Mouse (Mus musculus) brain, embryonic 18.5 days (tissue): ENCODE results near the gene Arl6ip5.

Source experiments
- DNase-seq: peaks from one replicate; pipeline ENCODE4 v3.0.0-alpha.2; 2012; ENCODE audit warnings: low read depth, low spot score

The Arl6ip5 gene

DNA sequence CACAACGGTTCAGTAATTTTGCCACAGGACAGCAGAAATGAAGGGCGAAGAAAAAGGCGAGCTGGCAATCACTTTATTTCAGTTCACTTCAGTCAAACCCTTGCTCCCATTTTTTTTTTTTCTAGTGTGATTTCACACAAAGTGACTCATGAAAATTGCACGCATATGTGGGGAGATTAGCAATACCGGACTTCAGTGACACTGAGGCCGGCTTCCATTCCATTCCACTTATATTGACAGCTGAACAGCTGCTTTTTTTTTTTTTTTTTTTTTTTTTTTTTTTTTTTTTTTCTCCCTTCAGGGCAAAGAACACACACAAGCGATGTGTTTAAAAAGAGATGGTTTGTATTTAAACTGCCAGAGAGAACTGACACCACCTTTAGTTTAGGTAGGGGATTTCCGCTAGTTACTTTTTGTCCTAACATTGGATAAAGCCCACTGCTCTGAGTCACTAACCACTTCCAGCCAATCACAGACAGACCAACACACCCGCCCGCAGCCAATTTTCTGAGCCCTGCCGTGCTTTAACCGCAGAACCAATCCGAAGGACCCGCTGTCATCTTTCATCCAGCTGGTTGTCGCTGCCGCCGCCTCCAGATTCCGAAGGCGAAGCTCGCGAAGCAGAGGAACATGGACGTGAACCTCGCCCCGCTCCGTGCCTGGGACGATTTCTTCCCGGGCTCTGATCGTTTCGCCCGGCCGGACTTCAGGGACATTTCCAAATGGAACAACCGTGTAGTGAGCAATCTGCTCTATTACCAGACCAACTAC lies at the start of gene Arl6ip5:
Gene Arl6ip5, plus strand, starts transcription at position 499 of the 771 bp plus-strand sequence.
- DNase-seq, result peak; percentile 84

DNA sequence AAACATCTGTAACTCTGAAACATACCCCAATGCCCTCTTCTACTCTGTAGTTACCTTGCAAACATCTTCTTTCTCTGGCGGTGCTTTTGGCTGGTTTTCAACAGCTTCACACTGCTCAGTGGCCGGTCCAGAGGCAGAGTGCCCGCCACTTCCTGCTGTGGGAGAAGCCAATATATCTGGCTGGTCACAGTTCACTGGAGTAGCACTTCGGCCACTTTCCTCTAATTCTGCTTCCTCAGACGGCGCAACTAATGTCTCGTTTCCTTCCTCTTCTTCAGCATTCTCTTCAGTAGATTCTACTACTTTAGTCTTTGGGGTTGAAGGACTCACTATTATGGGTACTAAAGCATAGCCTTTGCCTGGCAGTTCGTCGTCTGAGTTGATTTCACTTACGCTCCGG lies 34.8 kb upstream of the Arl6ip5 start:
- no peak for DNase-seq

DNA sequence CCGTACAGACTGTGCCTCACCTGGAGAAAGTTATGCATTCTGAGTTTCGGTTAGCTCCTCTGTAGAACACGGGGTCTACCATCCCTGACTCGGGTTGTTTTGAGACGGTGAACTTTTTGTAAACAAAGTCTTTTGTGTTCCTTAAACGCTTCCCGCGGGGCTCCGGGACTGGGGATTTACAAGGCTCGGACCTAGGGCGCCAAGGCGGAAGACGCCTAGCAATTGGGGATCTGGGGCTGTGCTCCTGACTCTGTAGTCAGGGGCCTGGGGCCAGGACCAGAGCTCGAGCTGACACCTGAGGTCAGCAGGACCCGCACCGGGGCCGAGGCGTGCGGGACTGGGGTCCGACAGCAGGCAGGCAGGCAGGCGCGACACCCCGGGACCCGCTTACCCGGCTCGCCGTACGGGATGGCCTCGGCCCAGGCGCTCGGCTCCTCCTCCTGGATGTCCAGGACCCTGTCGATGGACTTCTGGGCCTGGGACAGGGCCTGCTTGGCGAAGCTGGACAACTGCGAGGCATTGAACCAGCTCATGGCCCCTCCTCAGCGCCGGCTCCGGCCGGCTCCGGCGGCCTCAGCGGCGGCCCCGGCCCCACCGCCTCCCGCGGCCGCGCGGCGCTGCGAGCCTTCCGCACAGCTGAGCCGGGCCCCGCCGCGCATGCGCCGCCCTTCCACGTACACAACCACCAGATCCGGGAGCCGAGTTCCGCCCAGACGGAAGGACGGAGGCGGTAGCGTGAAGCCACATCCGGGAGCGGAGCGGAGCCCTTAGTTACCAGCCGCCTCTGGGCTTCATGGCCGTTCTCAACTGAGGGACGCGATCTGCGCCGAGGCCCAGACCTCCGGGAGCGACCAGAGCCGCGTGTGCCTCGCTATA lies 31.8 kb upstream of the Arl6ip5 start, which contains the start of gene Tmf1:
Gene Tmf1, minus strand, starts transcription at position 632 of the 876 bp plus-strand sequence.
- peak; percentile 86 for DNase-seq

DNA sequence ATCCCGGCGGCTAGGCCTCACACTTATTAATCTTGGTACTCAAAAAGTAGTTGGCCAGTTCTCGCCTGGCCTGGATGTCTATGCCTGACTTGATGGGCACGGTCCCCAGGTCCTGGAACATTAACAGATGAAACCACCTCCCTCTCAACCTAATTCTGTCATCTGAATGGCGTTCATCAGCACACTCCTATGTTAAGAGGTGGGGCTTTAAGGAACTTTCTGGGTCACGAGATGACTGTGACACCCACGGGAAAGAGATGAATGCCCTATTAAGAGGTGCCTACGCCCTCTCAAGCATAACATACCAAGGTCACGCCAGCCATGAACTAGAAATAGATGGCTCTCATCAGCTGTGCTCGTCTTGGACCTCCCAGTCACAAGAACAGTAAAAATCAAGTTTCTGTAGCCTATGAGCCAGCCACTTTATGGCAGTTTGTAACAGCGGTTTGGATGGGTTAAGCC lies 31.1 kb upstream of the Arl6ip5 start:
- DNase-seq, result no peak

DNA sequence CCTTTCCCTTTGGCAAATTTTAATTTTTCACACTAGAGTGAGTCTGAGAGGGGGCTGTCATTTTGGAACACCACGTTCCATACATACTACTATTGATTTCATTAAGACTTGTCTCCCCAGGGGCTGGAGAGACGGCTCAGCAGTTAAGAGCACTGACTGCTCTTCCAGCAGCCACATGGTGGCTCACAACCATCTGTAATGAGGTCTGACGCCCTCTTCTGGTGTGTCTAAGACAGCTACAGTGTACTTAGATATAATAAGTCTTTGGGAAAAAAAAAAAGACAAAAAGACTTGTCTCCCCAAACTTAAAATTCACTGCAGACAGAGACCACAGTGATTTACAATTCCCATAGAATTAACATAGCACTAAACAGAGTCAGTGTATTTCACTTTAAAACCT lies 10.1 kb upstream of the Arl6ip5 start:
- no peak for DNase-seq

DNA sequence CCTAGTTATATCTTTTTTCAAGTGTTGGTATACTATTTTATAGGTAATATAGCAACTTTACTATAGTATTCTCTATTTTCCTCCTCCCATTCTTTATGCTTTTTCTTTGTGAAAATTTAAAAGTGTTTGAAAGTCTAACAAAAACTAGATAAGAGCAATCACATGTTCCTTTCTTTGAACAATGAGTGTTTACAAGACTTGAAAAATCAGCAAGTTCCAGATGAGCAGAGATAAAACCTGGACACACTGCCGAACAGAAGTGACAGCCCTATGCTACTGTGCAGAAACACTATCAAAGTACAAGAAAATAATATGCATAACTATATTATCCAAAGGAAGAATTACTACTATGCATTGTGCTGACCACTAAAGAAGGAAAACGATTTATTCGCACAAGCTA lies 8.0 kb upstream of the Arl6ip5 start:
- no peak for DNase-seq

DNA sequence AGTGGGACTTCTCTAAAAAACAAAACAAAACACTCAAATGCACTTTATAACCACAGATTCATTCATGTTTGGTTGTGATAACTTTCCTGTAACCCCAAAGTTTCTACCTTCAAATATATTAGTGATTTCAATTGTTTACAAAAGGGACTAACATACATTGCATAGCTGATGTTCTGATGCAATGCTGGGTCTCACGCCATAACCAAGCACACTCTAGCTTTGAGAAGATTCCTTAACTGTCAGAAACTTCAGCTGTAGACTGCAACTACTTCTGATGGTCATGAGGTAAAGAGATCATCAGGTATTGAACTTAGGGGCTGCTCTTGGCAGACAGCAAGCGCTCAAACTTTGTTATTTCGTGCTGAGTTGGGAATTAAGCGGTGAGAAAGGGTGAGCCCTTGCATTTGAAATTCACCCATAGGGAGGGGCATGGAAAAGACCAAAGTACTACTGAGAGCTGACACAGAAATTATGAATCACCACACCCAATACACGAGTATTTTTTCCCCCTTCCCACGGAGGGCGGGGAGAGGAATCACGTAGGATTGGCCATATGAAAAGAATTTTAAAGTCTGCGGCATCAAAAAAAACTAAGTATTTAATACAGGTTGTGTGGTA lies 6.1 kb upstream of the Arl6ip5 start:
- DNase-seq, result no peak

DNA sequence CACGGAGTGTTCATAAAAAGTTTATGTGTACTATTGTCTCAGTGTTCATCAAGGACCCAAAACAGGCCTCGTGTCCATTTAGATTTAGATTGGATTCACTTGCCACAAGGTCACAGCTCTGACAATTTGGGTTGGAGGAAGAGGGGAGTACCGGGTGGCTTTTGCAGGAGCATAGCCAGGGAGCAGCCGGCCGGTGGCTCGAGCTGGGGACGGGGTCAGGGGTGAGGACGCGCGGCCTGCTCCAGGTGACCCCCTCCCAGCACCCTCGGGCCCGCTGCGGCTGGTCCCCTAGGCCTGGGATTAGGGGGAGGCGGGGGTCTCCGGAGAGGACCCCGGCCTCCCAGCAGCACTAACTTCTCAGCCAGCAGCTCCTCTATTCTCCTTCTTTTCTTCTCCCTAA lies 5.5 kb upstream of the Arl6ip5 start:
- no peak for DNase-seq

GRCm38 (mm10) chr6:97205439-97205885 lies 5.0 kb upstream of the Arl6ip5 start, which contains the start of gene Uba3:
Gene Uba3, minus strand, starts transcription at chr6:97205647.
- peak; percentile 98 for DNase-seq

GRCm38 (mm10) chr6:97207085-97207484 lies 3.4 kb upstream of the Arl6ip5 start:
- DNase-seq, result no peak

- DNase-seq, result no peak
These were observed 2.1 kb upstream of the Arl6ip5 start for GRCm38 (mm10) chr6:97208406-97208805.

DNA sequence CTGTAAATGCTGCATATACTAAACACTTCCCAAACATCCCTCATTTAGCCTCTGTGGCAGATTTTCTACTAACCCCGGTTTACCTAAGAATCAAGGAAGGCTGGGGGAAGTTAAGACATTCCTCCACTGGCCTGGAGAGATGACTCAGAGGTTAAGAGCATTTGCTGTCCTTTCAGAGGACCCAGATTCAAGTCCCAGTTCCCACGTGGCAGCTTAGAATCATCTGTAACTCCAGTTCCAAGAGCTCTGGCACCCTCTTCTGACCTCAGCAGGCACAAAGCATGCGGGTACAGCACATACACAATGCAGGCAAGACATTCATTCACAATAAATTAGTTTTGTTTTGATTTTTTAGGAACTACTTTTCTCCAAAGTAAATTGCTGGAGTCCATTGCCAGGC lies 1.3 kb upstream of the Arl6ip5 start:
- DNase-seq, result no peak

GRCm38 (mm10) chr6:97209751-97210150 lies 738 bp upstream of the Arl6ip5 start:
- DNase-seq, result no peak

GRCm38 (mm10) chr6:97210962-97211601 lies 593 bp downstream of the Arl6ip5 start:
- no peak for DNase-seq

GRCm38 (mm10) chr6:97211981-97212380 lies 1.5 kb downstream of the Arl6ip5 start:
- DNase-seq, result no peak

DNA sequence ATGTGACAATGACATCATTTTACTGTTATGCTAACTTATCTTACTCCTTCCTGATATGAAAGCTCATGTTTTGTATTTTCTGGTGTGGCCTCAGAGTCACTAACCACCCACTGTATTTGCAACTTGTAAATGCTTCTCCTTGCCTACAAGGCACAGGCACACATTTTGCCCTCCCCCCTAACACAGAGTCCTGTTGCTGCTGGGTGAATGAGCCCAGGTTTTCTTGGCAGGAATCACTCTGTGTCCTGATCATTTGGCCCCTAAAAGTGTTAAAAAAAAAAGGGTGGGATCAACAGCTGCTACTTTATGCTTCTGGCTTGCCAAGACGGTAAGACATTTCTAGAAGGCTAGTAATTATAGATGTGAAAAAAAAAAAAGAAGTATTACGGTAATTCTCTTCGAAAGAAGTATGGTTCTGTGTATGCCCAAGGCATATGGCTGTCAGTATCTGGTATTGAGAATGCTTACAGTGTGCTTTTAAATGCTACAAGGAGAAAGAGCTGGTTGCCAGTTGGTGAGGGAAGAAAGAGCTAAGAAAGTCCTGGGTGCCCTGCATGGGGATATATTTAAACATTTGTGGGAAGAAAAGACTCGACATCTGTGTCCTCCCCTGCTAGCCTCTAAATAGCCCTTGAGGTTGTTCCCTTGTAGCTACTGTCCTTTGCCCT lies 5.8 kb downstream of the Arl6ip5 start:
- DNase-seq, result no peak

DNA sequence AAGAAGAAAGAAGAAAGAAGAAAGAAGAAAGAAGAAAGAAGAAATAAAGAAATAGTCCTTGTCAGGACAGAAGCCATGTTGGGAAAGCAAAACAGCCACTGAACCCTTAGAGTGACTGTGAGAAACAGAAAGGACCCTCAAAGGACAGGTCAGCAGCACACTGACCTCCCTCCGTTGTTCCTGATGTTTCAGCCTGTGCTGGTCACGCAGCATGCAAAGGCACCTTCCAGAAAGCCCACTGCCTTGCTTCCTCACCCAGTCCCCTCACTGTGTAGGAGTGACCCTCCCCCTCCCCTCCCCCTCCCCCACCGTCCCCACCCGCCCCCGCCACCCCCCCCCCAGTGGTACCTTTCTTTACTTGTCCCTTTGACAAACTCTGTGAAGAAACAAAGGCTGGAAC lies 10.2 kb downstream of the Arl6ip5 start:
- no peak for DNase-seq

DNA sequence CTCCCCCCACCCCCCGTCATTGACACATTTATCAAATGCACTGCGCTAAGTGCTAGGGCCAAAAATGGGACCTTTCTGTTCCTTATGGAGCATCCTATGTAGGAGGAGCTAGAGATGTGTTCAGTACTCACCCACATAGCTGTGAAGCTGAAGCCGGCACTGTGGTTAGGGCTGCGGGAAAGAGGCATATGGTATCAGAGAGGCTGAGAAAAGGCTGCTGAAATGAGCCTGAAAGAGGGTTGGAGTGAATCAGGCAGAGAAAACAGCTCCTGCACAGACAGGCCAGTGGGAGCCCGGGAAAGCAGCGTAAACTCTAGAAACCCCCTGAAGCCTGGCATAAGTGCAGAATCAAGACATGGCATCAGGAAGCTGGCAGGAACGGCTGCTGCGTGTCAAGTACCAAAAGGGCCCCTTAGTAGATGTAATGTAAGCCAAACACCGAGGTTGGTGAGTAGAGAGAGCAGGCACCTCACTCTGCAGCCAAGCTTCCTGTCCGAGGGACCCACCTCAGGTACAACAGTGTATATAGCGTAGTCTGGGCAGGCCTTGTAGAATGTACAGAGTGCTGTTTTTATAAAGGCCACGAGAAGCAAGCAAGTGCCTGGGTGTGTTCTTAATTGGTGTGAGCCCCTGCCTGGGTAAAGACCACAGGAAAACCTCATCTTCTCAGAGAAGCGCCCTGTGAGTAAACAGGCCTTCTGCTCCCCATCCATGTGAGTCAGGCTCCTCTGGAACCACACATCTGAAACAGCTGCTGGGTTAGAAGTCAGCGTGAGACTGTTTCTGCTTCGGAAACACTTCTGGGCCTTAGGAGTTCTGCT lies 10.9 kb downstream of the Arl6ip5 start:
- no peak for DNase-seq

DNA sequence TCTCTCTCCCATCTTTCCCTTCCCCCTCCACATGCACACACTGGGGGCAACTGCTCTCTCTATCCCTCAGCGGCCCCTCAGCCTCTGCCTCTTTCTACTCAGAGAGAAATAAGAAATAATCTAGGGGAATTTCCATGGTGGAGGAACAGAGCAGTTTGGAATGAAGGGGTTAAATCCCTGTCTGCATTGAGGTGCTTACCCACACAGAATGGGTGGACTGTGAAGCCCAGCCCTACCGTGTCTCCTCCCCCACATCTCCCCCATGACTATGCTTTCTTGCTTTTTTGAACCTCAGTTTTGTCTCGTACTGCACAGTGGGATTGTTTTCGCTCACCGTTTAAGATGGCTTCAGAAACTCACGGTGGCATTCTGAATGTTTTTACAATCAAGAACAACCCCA lies 11.8 kb downstream of the Arl6ip5 start:
- DNase-seq, result no peak

GRCm38 (mm10) chr6:97222931-97223467 lies 12.5 kb downstream of the Arl6ip5 start:
- no peak for DNase-seq
